Mouse (Mus musculus) ES-E14 (cell line): Measurements from ENCODE around the gene Hibch. TPM values are rescaled to one million over a fixed set of nuclear protein-coding genes. Genes with fewer than 3 reads are reported as not detected.

Experiments
- DNase-seq: peaks from one replicate; pipeline ENCODE4 v3.0.0-alpha.2; 2013; ENCODE audit warnings: low read depth, low spot score
- H3K27ac ChIP-seq: 2 replicates; pipeline ENCODE4 v1.5.1; 2012; ENCODE audit warnings: low read depth, mild to moderate bottlenecking, low read length, moderate library complexity, mixed read lengths; ENCODE audit not compliant: poor library complexity, insufficient read depth, severe bottlenecking
- H3K36me3 ChIP-seq: 2 replicates; pipeline ENCODE4 v1.6.1; 2012; ENCODE audit warnings: mild to moderate bottlenecking, low read length, moderate library complexity, mixed read lengths; ENCODE audit not compliant: control insufficient read depth, poor library complexity, insufficient read depth, severe bottlenecking
- H3K4me1 ChIP-seq, 2 experiments: fragments of 150-350 bp in 1 of 2; sonication (generic) in 1 of 2; 2 replicates each; pipeline ENCODE4 v1.6.1; 2012; ENCODE audit warnings: low read length in 2 of 2, mild to moderate bottlenecking in 1 of 2, mixed read lengths in 1 of 2; ENCODE audit not compliant: control insufficient read depth in 2 of 2, insufficient read depth in 2 of 2, poor library complexity in 1 of 2
- H3K4me3 ChIP-seq, 2 experiments: fragments of 150-350 bp in 1 of 2; sonication (generic) in 1 of 2; 2 replicates each; pipeline ENCODE4 v1.5.1; 2012; ENCODE audit warnings: low read length in 2 of 2, low read depth in 1 of 2, mild to moderate bottlenecking in 1 of 2, mixed read lengths in 1 of 2; ENCODE audit not compliant: insufficient read depth in 1 of 2, poor library complexity in 1 of 2, severe bottlenecking in 1 of 2
- H3K9ac ChIP-seq: 2 replicates; pipeline ENCODE4 v1.6.1; 2012; ENCODE audit warnings: low read depth, mild to moderate bottlenecking, low read length, mixed read lengths; ENCODE audit not compliant: poor library complexity, insufficient read depth, severe bottlenecking
- H3K9me3 ChIP-seq: fragments of 150-350 bp; sonication (generic); 2 replicates; pipeline ENCODE4 v1.6.1; 2012; ENCODE audit warnings: low read depth, mild to moderate bottlenecking, low read length; ENCODE audit not compliant: control insufficient read depth, insufficient read depth
- CHD2 ChIP-seq: IDR thresholded peaks from 2 replicates; pipeline ENCODE4 v1.6.1; 2014; ENCODE audit warnings: mild to moderate bottlenecking, low read depth, low read length, inconsistent platforms
- HCFC1 ChIP-seq: IDR thresholded peaks from 2 replicates; pipeline ENCODE4 v1.6.1; 2012; ENCODE audit warnings: low read length, inconsistent platforms, borderline replicate concordance; ENCODE audit not compliant: insufficient read depth
- MAFK ChIP-seq: IDR thresholded peaks from 2 replicates; pipeline ENCODE4 v1.6.1; 2014; ENCODE audit warnings: mild to moderate bottlenecking, low read depth, low read length, inconsistent platforms; ENCODE audit not compliant: insufficient read depth
- ZC3H11A ChIP-seq: IDR thresholded peaks from 2 replicates; pipeline ENCODE4 v1.6.1; 2012; ENCODE audit warnings: low read depth, mild to moderate bottlenecking, inconsistent platforms, low read length, borderline replicate concordance
- ZNF384 ChIP-seq: IDR thresholded peaks from 2 replicates; pipeline ENCODE4 v1.6.1; 2012; ENCODE audit warnings: low read depth, low read length, inconsistent platforms
- in situ Hi-C, 2 experiments: fragments of 600-800 bp; cut with MboI; formaldehyde crosslinking; loops; one replicate each; pipeline ENCODE4 v1.15.1; 2025; ENCODE audit warnings: low sequenced_read_pairs in 2 of 2, inconsistent platforms in 1 of 2; ENCODE audit not compliant: unreplicated experiment in 2 of 2
- total RNA-seq: library from RNA; depleted of rRNA; stranded (reverse); fragments of 300-350 nt; gene quantifications from 2 replicates; pipeline ENCODE4 v1.2.3, GENCODE M21; 2012

The Hibch gene
- total RNA-seq, 1 experiment = 12.9 TPM

- no peak for TF ChIP-seq ZNF384
- no peak overlapping the region for H3K27ac ChIP-seq
- no peak for DNase-seq
- H3K9ac ChIP-seq = no peak overlapping the region
- no peak overlapping the region for H3K4me3 ChIP-seq
- H3K9me3 ChIP-seq = peaks cover 14% of the 10 kb centered on the region
- H3K36me3 ChIP-seq = peaks cover 20% of the 10 kb centered on the region
- no peaks in the 10 kb centered on the region for H3K4me1 ChIP-seq
- in situ Hi-C loops = no loop called here
These were observed 103.2 kb downstream of the Hibch start for GRCm38 (mm10) chr1:52947895-52948294.

DNA sequence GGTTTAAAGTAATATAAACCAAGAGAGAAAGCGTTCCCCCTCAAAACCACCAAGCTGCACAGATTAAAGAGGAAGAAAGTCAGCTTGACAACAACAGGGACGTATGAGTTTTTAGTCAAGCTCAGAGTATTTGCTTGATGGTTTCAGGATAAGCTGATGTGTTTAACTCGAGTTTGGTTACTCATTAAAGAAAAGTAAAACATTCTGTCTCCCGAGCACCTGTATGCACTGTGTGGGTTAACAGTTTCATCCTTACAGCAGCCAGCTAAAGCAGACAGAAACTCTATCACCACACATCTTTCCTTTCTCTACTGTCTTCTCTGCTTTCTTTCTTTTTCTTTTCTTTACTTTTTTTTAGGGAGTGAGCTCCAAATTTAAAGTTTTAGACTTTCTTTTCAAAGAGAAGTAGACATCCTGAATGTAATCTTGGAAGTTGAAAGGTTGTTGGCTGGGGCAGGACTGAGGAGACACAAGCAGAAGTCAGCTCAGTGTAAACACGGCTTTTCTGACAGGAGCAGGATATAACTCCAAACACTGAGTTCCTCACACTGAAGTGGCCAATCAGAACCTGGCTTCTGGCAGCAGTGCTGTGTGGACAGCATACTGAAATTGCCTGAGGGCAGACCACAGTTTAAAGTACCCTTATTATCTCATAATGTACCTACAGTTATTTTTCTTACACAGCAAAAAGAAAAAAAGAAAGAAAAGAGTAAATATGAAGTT is 106.6 kb downstream of the Hibch start:
- in situ Hi-C loops = loop anchor here in 1 of 2 experiments (25.0 kb wide), 1 partner anchor 289 kb away; no protein-coding TSS in a partner anchor
- Histone ChIP-seq H3K36me3 (peaks cover 20% of the 10 kb centered on the region), H3K4me3 (peak overlapping the region; percentile 27 to 86), H3K4me1 (peaks cover 10 to 13% of the 10 kb centered on the region in 2 experiments), H3K27ac (peak overlapping the region; percentile 66), H3K9me3 (peaks cover 14% of the 10 kb centered on the region), H3K9ac (no peak overlapping the region)
- no peak for DNase-seq
- TF ChIP-seq HCFC1 = no peak
- TF ChIP-seq MAFK = no peak
- no peak for TF ChIP-seq ZNF384
- no peak for TF ChIP-seq CHD2
- TF ChIP-seq ZC3H11A = no peak

- Histone ChIP-seq H3K9ac (peak overlapping the region; percentile 92), H3K9me3 (peaks cover 14% of the 10 kb centered on the region), H3K36me3 (peaks cover 18% of the 10 kb centered on the region), H3K27ac (peak overlapping the region; percentile 100), H3K4me3 (peak overlapping the region; percentile 86 to 93), H3K4me1 (peaks cover 13% of the 10 kb centered on the region in 2 experiments)
- no peak for DNase-seq
- in situ Hi-C loops = loop anchor here in 1 of 2 experiments (25.0 kb wide), 1 partner anchor 290 kb away; no protein-coding TSS in a partner anchor
- no peak for TF ChIP-seq ZC3H11A
- no peak for TF ChIP-seq ZNF384
- TF ChIP-seq CHD2 = 0 out of 2 replicates have a peak, but pooled peaks have one; percentile 13
- no peak for TF ChIP-seq MAFK
- no peak for TF ChIP-seq HCFC1
These were observed 107.4 kb downstream of the Hibch start for GRCm38 (mm10) chr1:52952143-52952542.

DNA sequence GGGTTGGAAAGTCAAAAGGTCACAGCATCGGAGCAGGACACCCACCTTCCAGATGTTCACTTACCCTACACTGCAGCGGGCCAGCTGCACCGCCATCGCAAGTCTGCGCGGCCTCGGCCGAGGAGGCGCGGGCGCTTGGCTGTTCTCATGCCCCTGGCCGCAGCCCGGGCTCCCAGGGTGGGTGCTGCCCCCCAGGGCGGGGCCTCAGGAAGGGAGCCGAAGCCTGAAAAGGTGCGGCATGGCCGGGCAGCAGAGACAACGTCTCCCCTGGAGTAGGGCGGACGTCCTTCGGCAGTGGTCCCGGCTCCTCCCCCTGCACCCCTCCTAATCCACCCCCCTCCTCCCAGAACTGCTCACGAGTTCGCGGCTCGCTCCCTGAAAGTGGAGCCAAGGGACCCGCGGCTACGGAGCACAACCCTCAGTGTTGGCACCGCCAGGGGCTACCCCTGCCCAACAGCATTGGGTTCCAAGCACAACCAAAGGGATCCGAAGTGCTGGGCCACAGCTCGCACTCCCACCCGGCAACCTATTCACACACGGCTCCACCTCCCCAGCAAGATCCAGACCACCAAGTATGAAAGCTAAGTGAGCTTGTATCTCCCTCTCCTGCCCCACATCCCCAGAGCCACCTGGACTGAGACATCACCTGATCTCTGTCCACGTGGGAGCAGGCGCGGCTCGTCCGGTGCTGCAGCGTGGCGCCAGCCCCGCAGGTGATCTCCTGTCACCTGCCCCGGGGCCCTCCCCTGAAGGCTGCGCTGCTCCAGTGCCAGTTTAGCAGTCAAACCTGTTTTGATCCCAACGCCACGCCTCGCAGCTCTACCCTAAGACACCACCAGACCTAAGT is 108.0 kb downstream of the Hibch start:
- DNase-seq = peak; percentile 86
- Histone ChIP-seq H3K36me3 (peaks cover 18% of the 10 kb centered on the region), H3K9me3 (peaks cover 14% of the 10 kb centered on the region), H3K4me1 (peaks cover 13% of the 10 kb centered on the region in 2 experiments), H3K9ac (peak overlapping the region; percentile 92), H3K27ac (peak overlapping the region; percentile 100), H3K4me3 (peak overlapping the region; percentile 86 to 93)
- TF ChIP-seq HCFC1 (0 out of 2 replicates have a peak, but pooled peaks have one; percentile 50), CHD2 (no peak)
- in situ Hi-C loops = loop anchor here in 1 of 2 experiments (25.0 kb wide), 1 partner anchor 290 kb away; no protein-coding TSS in a partner anchor
